Mouse (Mus musculus) spleen, adult 2 months (tissue): Measurements from ENCODE around the gene Phykpl. TPM values are rescaled to one million over a fixed set of nuclear protein-coding genes. Genes with fewer than 3 reads are reported as not detected.

Experiments
- DNase-seq, 2 experiments: peaks; one replicate each; pipeline versions ENCODE4 v3.0.0 to v3.0.0-alpha.2; 2012 to 2021; ENCODE audit warnings: low spot score in 2 of 2, low read depth in 1 of 2
- H3K27ac ChIP-seq: fragments of 200-500 bp; 2 replicates; pipeline ENCODE4 v1.5.1; 2012; ENCODE audit warnings: low read length, inconsistent platforms; ENCODE audit not compliant: insufficient read depth
- H3K27me3 ChIP-seq: fragments of 200-500 bp; 2 replicates; pipeline ENCODE4 v1.6.1; 2012; ENCODE audit warnings: mild to moderate bottlenecking, moderate library complexity, low read length, inconsistent platforms; ENCODE audit not compliant: control insufficient read depth, insufficient read depth
- H3K36me3 ChIP-seq: fragments of 200-500 bp; 2 replicates; pipeline ENCODE4 v1.6.1; 2012; ENCODE audit warnings: mild to moderate bottlenecking, low read length, inconsistent platforms; ENCODE audit not compliant: control insufficient read depth, insufficient read depth
- H3K4me1 ChIP-seq: fragments of 200-500 bp; 2 replicates; pipeline ENCODE4 v1.6.1; 2011; ENCODE audit warnings: inconsistent platforms; ENCODE audit not compliant: control insufficient read depth, insufficient read depth, insufficient read length
- H3K4me3 ChIP-seq: fragments of 200-500 bp; 2 replicates; pipeline ENCODE4 v1.5.1; 2011; ENCODE audit warnings: mild to moderate bottlenecking, inconsistent platforms; ENCODE audit not compliant: insufficient read depth, insufficient read length; ENCODE audit errors: extremely low read depth
- CTCF ChIP-seq: fragments of 200-500 bp; IDR thresholded peaks from 2 replicates; pipeline ENCODE4 v1.5.1; 2011; ENCODE audit warnings: mild to moderate bottlenecking, inconsistent platforms; ENCODE audit not compliant: insufficient read depth, insufficient read length, insufficient replicate concordance; ENCODE audit errors: extremely low read depth
- POLR2A ChIP-seq: fragments of 200-500 bp; IDR thresholded peaks from 2 replicates; pipeline ENCODE4 v1.6.1; 2011; ENCODE audit warnings: low read depth, low read length, inconsistent platforms
- WGBS: fragments of 180-500 bp; shearing (Covaris S2); methylation state at CpG from one replicate; pipeline ENCODE4 v1.1.7; 2018; 5-methylcytosine and 5-hydroxymethylcytosine counted together
- polyA plus RNA-seq: library from polyadenylated mRNA; depleted of rRNA; stranded (reverse); fragments of >200 nt; gene quantifications from 2 replicates; pipeline ENCODE4 v1.2.3, GENCODE M21; 2012

The Phykpl gene
- polyA plus RNA-seq, 1 experiment = 13.2 TPM

DNA sequence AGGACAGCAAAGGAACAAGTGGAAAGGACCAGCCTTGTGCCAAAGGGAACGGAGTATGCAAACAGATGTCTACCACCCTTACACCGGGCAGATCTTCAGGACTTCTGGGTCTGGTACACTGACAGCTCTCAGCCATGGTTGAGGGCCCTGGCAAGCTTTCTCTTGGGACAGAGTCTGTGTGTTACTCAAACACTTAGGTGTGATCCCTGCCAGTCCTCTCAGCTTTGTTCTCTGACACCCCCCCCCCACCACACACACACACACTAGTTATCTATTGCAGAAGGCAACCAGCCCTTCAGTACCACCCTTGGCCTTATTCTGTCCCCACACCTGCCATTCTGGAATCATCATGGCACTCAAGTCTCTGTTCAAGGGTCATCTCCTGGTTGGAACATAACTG lies 37.2 kb downstream of the Phykpl start:
- WGBS = 94% methylated on average over 2 of the region's 2 CpGs
- Histone ChIP-seq H3K27ac (no peak overlapping the region), H3K36me3 (peaks cover 29% of the 10 kb centered on the region), H3K27me3 (no peaks in the 10 kb centered on the region), H3K4me1 (no peaks in the 10 kb centered on the region), H3K4me3 (no peak overlapping the region)
- no peak for DNase-seq
- TF ChIP-seq POLR2A = no peak
- TF ChIP-seq CTCF = no peak

DNA sequence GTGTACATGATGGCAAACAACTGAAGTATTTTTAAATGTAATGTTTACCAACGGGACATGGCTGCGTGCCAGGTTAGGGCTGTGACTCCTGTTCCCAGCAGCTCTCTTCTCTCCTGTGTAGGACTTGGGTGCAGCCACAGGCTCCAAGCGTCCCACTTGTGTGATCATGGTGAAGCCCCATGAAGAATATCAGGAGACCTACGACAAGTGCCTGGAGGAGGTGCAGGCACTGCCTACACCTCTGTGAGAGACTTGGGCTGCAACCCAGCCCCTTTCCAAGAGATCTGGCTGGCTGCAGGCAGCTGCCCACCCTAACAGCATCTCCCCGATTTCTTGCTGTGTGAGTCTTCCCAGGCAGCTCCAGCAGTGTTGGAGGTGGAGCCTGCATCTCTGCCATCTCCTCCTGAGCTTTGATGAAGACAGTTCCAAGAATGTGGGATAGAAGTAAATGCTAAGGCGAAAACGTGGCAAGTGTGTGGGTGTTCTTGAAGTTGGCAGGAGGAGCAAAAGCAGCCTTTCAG lies 38.5 kb downstream of the Phykpl start:
- TF ChIP-seq POLR2A (no peak), CTCF (no peak)
- WGBS = 80% methylated on average over 7 of the region's 7 CpGs
- Histone ChIP-seq H3K4me3 (no peak overlapping the region), H3K27ac (no peak overlapping the region), H3K27me3 (no peaks in the 10 kb centered on the region), H3K4me1 (no peaks in the 10 kb centered on the region), H3K36me3 (peaks cover 36% of the 10 kb centered on the region)
- no peak for DNase-seq

DNA sequence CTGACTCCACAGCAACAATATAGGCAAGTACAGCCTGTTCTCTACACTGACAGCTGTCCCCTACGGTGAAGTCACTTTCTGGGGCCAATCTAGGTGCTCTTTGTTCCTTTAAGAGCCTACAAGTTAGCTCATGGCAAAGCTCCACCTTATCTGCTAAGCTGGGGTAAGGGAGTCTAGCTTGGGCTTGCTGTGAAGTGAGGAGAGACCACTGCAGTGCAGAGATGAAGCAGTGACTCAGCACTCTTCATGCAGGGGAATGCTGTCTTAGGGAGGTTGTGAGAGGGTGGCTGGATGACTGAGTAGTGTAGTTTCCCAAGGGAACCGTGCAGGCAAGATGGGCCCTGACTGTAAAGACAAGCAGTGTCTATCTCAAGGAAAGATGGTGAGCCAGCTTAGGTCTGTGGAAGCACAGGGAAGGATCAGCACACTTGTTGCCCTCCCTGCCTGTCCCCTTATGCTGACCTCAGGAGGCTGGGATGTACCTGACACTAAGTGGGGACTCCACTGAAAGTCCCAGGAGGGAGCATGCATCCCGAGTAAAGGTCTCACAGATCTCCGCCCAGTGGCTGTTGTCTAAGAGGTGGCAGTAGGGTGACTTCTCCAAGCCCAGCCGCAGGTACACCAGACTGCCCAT lies 40.7 kb downstream of the Phykpl start:
- Histone ChIP-seq H3K27ac (no peak overlapping the region), H3K4me1 (no peaks in the 10 kb centered on the region), H3K4me3 (no peak overlapping the region), H3K36me3 (peaks cover 40% of the 10 kb centered on the region), H3K27me3 (no peaks in the 10 kb centered on the region)
- WGBS = 87% methylated on average over 5 of the region's 5 CpGs
- no peak for TF ChIP-seq CTCF
- no peak for TF ChIP-seq POLR2A
- DNase-seq = no peak

DNA sequence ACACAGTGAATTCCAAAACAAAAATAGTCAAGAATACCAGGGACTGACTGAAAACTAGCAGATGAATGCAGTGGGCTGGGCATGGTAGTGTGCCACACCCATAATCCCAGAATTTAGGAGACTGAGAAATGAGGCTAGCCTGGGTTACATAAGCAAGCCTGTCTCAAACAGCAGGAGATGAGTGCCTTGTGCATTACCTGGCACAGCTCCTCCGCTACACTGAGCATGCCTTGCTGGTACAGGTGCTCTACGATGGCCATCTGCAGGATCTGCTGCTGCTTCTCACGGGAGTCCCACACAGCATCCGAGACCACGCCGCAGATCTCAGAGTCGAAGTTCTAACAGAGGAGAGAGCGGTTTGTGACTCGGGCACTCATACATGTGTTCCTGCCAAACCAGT lies 42.9 kb downstream of the Phykpl start:
- 95% methylated on average over 9 of the region's 9 CpGs for WGBS
- Histone ChIP-seq H3K4me3 (no peak overlapping the region), H3K4me1 (peaks cover 3% of the 10 kb centered on the region; the same call in 1 of the 2 replicates), H3K27me3 (no peaks in the 10 kb centered on the region), H3K36me3 (peaks cover 38% of the 10 kb centered on the region), H3K27ac (no peak overlapping the region)
- no peak for DNase-seq
- TF ChIP-seq POLR2A = no peak
- TF ChIP-seq CTCF = no peak

DNA sequence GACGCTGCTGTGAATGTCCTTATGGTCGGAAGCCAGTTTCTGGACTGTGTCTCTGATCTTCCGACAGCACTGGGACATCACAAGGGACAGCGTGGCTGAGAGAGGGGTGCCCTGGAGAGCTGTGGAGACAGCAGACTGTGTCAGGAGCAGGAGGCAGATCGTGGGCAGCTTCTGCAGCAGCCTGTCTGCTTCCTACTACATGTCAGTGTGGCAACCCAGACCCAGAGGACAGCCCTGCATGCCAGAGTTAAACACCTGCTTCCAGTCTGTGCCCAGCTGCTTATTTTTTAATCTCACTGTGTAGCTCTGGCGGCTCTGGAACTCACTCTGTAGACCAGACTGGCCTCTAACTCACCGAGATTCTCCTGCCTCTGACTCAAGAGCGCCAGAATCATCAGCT lies 43.4 kb downstream of the Phykpl start:
- Histone ChIP-seq H3K27me3 (no peaks in the 10 kb centered on the region), H3K36me3 (peaks cover 35% of the 10 kb centered on the region), H3K4me1 (peaks cover 4% of the 10 kb centered on the region; the same call in 1 of the 2 replicates), H3K4me3 (no peak overlapping the region), H3K27ac (no peak overlapping the region)
- no peak for DNase-seq
- WGBS = 87% methylated on average over 8 of the region's 8 CpGs
- TF ChIP-seq CTCF = no peak
- TF ChIP-seq POLR2A = no peak

DNA sequence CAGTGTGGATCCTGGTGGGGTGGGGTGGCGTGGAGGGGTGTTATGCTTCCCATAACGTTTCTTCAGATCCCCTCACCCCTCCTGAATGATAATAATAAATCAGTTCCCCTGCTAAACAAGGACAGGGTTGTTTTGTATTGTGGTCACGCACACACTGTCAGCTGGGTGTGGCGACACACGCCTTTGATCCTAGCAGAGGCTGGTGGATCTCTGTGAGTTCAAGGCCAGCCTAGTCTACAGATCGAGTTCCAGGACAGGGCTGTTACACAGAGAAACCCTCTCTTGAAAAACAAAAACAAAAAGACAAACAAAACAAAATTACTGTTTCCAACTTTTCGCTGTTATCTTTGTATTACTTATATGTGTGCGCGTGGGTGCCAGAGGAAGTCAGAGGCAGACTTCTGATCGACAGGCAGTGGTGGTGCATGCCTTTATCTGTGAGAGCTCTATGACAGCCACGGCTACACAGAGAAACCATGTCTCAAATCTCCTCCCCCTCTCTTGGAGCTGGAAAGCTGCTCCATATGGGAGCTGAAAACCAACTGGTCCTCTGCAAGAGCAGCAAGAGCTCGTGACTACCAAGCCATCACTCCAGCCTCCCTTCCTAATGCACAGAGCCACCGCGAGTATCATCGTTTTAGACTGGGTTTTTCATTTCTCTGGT lies 45.2 kb downstream of the Phykpl start:
- Histone ChIP-seq H3K27ac (no peak overlapping the region), H3K36me3 (peaks cover 18% of the 10 kb centered on the region), H3K27me3 (no peaks in the 10 kb centered on the region), H3K4me1 (peaks cover 9% of the 10 kb centered on the region; the same call in 1 of the 2 replicates), H3K4me3 (no peak overlapping the region)
- DNase-seq = no peak
- TF ChIP-seq CTCF = no peak
- no peak for TF ChIP-seq POLR2A
- 66% methylated on average over 15 of the region's 15 CpGs for WGBS
